Mouse (Mus musculus) cerebellum, postnatal 36 days (tissue): ENCODE measurements around the gene Sgca.

Experiments used
- DNase-seq, 2 experiments: peaks; one replicate each; pipeline ENCODE4 v3.0.0; 2021 to 2022; ENCODE audit warnings: mixed read lengths in 2 of 2

The Sgca gene

GRCm38 (mm10) chr11:95001584-95002347, 25.6 kb upstream of the Sgca start:
- DNase-seq: no peak

- DNase-seq: peak; percentile 86 to 87
Observed at GRCm38 (mm10) chr11:95001058-95001457, 24.9 kb upstream of the Sgca start.

GRCm38 (mm10) chr11:95000548-95000947, 24.4 kb upstream of the Sgca start:
- DNase-seq: no peak

GRCm38 (mm10) chr11:95000128-95000527, 24.0 kb upstream of the Sgca start:
- DNase-seq: no peak

- no peak for DNase-seq
Observed at GRCm38 (mm10) chr11:94998041-94998531, 22.0 kb upstream of the Sgca start.

- no peak for DNase-seq
Observed at GRCm38 (mm10) chr11:94997596-94997995, 21.5 kb upstream of the Sgca start.

- DNase-seq: no peak
Observed at GRCm38 (mm10) chr11:94996984-94997383, 20.9 kb upstream of the Sgca start.

- DNase-seq: no peak
Observed at GRCm38 (mm10) chr11:94996101-94996500, 20.0 kb upstream of the Sgca start.

GRCm38 (mm10) chr11:94994947-94995772, 19.0 kb upstream of the Sgca start:
- DNase-seq: no peak

GRCm38 (mm10) chr11:94994208-94994814, 18.2 kb upstream of the Sgca start:
- no peak for DNase-seq

GRCm38 (mm10) chr11:94992754-94993606, 16.9 kb upstream of the Sgca start:
- no peak for DNase-seq

- no peak for DNase-seq
Observed at GRCm38 (mm10) chr11:94992480-94992753, 16.3 kb upstream of the Sgca start.

- DNase-seq: peak; percentile 55 to 58
Observed at GRCm38 (mm10) chr11:94991641-94992479, 15.7 kb upstream of the Sgca start.

GRCm38 (mm10) chr11:94990749-94991577, 14.8 kb upstream of the Sgca start, which contains the start of gene Ppp1r9b:
TSS of gene Ppp1r9b (plus strand) at chr11:94991035.
- peak; percentile 93 to 95 for DNase-seq

GRCm38 (mm10) chr11:94990102-94990748, 14.1 kb upstream of the Sgca start:
- no peak for DNase-seq

GRCm38 (mm10) chr11:94989562-94990017, 13.5 kb upstream of the Sgca start:
- peak; percentile 82 to 90 for DNase-seq

GRCm38 (mm10) chr11:94988780-94989561, 12.8 kb upstream of the Sgca start:
- DNase-seq: peak in 1 of 2 experiments; percentile 18

GRCm38 (mm10) chr11:94987851-94988250, 11.7 kb upstream of the Sgca start:
- DNase-seq: peak in 1 of 2 experiments; percentile 7

GRCm38 (mm10) chr11:94987341-94987740, 11.2 kb upstream of the Sgca start:
- DNase-seq: no peak
